Mouse (Mus musculus) midbrain, embryonic 14.5 days (tissue): ENCODE data around the gene Rb1. TPM values are rescaled to one million over a fixed set of nuclear protein-coding genes. Genes with fewer than 3 reads are reported as not detected.
A peak's percentile ranks its signal among the peaks of the same experiment; 100 is the strongest.

ENCODE experiments used
- ATAC-seq: fragments of 200-750 bp; cut with Nextera tagmentation; 2 replicates; pipeline ENCODE4 v1.8.0; 2017; ENCODE audit warnings: moderate number of reproducible peaks, moderate library complexity; ENCODE audit not compliant: low FRiP score, low TSS enrichment
- DNase-seq: peaks from one replicate; pipeline ENCODE4 v3.0.0-alpha.2; 2015
- H3K27ac ChIP-seq: fragments of 300-500 bp; sonication (generic); replicated peaks from 2 replicates; pipeline ENCODE4 v1.5.1; 2014; ENCODE audit warnings: mild to moderate bottlenecking, low read depth, low read length, moderate library complexity
- H3K27me3 ChIP-seq: fragments of 300-500 bp; sonication (generic); 2 replicates; pipeline ENCODE4 v1.6.1; 2014; ENCODE audit warnings: low read length, control low read depth, mixed read lengths; ENCODE audit not compliant: control insufficient read depth, insufficient read depth
- H3K36me3 ChIP-seq: fragments of 300-500 bp; sonication (generic); 2 replicates; pipeline ENCODE4 v1.6.1; 2014; ENCODE audit warnings: low read length, control low read depth; ENCODE audit not compliant: control insufficient read depth, insufficient read depth
- H3K4me1 ChIP-seq: fragments of 300-500 bp; sonication (generic); 2 replicates; pipeline ENCODE4 v1.6.1; 2014; ENCODE audit warnings: mild to moderate bottlenecking, antibody characterized with exemption, low read length, control low read depth; ENCODE audit not compliant: control insufficient read depth, insufficient read depth
- H3K4me2 ChIP-seq: fragments of 300-500 bp; sonication (generic); 2 replicates; pipeline ENCODE4 v1.6.1; 2014; ENCODE audit warnings: mild to moderate bottlenecking, low read length, moderate library complexity
- H3K4me3 ChIP-seq: fragments of 300-500 bp; sonication (generic); replicated peaks from 2 replicates; pipeline ENCODE4 v1.5.1; 2014; ENCODE audit warnings: low read depth, low read length
- H3K9ac ChIP-seq: fragments of 300-500 bp; sonication (generic); replicated peaks from 2 replicates; pipeline ENCODE4 v1.6.1; 2014; ENCODE audit warnings: mild to moderate bottlenecking, low read length, moderate library complexity
- H3K9me3 ChIP-seq: fragments of 300-500 bp; sonication (generic); 2 replicates; pipeline ENCODE4 v1.6.1; 2016; ENCODE audit warnings: low read length, control low read depth, mixed read lengths; ENCODE audit not compliant: control insufficient read depth
- WGBS: fragments of 180-500 bp; shearing (Covaris S2); extraction: QIAGEN DNeasy Blood & Tissue Kit; methylation state at CpG from one replicate; pipeline ENCODE4 v1.1.7; 2014; 5-methylcytosine and 5-hydroxymethylcytosine counted together
- polyA plus RNA-seq: library from polyadenylated mRNA; unstranded; fragments of >200 nt; fragmentation: Nextera tagmentation; extraction: Ambion mirVana; gene quantifications from 2 replicates; pipeline ENCODE4 v1.2.1, GENCODE M21; 2014

Rb1 gene
- polyA plus RNA-seq, 1 experiment from 2014 or later: 36.4 TPM

GRCm38 (mm10) chr14:73326511-73326910, 889 bp upstream of the Rb1 start:
- H3K4me3 ChIP-seq: peak overlapping the region; percentile 94
- ATAC-seq: no peak

GRCm38 (mm10) chr14:73324634-73325455, 777 bp downstream of the Rb1 start:
- under 1% methylated on average over 46 of the region's 55 CpGs for WGBS
- no peaks in the 10 kb centered on the region for H3K9me3 ChIP-seq
- peak overlapping the region; percentile 94 for H3K4me3 ChIP-seq
- H3K4me1 ChIP-seq: peaks cover 15% of the 10 kb centered on the region
- peak overlapping the region; percentile 97 for H3K27ac ChIP-seq
- H3K27me3 ChIP-seq: no peaks in the 10 kb centered on the region
- peak; percentile 19 for ATAC-seq
- DNase-seq: peak; percentile 68
- peaks cover 8% of the 10 kb centered on the region for H3K36me3 ChIP-seq
- H3K4me2 ChIP-seq: peak overlapping the region; percentile 82
- H3K9ac ChIP-seq: peak overlapping the region; percentile 95

More at GRCm38 (mm10) chr14:73326511-73326910, 889 bp upstream of the Rb1 start:
- Histone ChIP-seq H3K4me1 (peaks cover 15% of the 10 kb centered on the region), H3K4me2 (peak overlapping the region; percentile 82), H3K27me3 (no peaks in the 10 kb centered on the region), H3K9ac (peak overlapping the region; percentile 95), H3K9me3 (no peaks in the 10 kb centered on the region), H3K36me3 (0 out of 2 replicates have a peak, but pooled peaks cover under 1% of the 10 kb centered on the region), H3K27ac (peak overlapping the region; percentile 97)
- DNase-seq: no peak
- 4% methylated on average over 8 of the region's 8 CpGs for WGBS

- no peak for ATAC-seq
- DNase-seq: no peak
- Histone ChIP-seq H3K4me2 (peak overlapping the region; percentile 82), H3K9me3 (no peaks in the 10 kb centered on the region), H3K27me3 (no peaks in the 10 kb centered on the region), H3K4me1 (peaks cover 15% of the 10 kb centered on the region), H3K36me3 (peaks cover 8% of the 10 kb centered on the region), H3K27ac (no peak overlapping the region), H3K4me3 (no peak overlapping the region), H3K9ac (no peak overlapping the region)
- WGBS: 52% methylated on average over 2 of the region's 2 CpGs
These were observed 1.7 kb downstream of the Rb1 start for GRCm38 (mm10) chr14:73323965-73324364.

- 88% methylated on average over 3 of the region's 3 CpGs for WGBS
- H3K9ac ChIP-seq: no peak overlapping the region
- H3K36me3 ChIP-seq: peaks cover 8% of the 10 kb centered on the region
- no peaks in the 10 kb centered on the region for H3K27me3 ChIP-seq
- no peaks in the 10 kb centered on the region for H3K9me3 ChIP-seq
- no peak for ATAC-seq
- H3K4me1 ChIP-seq: peaks cover 15% of the 10 kb centered on the region
- no peak overlapping the region for H3K4me3 ChIP-seq
- DNase-seq: no peak
- H3K27ac ChIP-seq: no peak overlapping the region
- no peak overlapping the region for H3K4me2 ChIP-seq
These were observed 3.5 kb downstream of the Rb1 start for GRCm38 (mm10) chr14:73322142-73322541.

- ATAC-seq: no peak
- H3K27me3 ChIP-seq: no peaks in the 10 kb centered on the region
- H3K4me2 ChIP-seq: no peak overlapping the region
- H3K9me3 ChIP-seq: no peaks in the 10 kb centered on the region
- no peak overlapping the region for H3K9ac ChIP-seq
- H3K36me3 ChIP-seq: peaks cover 8% of the 10 kb centered on the region
- no peak overlapping the region for H3K27ac ChIP-seq
- no peak for DNase-seq
- no peak overlapping the region for H3K4me3 ChIP-seq
- no peaks in the 10 kb centered on the region; the same call in 1 of the 2 replicates for H3K4me1 ChIP-seq
These were observed 8.7 kb downstream of the Rb1 start for GRCm38 (mm10) chr14:73316933-73317332.

GRCm38 (mm10) chr14:73313864-73314263, 11.8 kb downstream of the Rb1 start:
- Histone ChIP-seq H3K27ac (no peak overlapping the region), H3K9me3 (no peaks in the 10 kb centered on the region), H3K4me2 (no peak overlapping the region), H3K9ac (no peak overlapping the region), H3K4me3 (no peak overlapping the region), H3K36me3 (no peaks in the 10 kb centered on the region), H3K4me1 (no peaks in the 10 kb centered on the region; the same call in 1 of the 2 replicates), H3K27me3 (no peaks in the 10 kb centered on the region)
- no peak for ATAC-seq
- DNase-seq: no peak
- WGBS: 47% methylated on average over 4 of the region's 4 CpGs

GRCm38 (mm10) chr14:73313396-73313795, 12.2 kb downstream of the Rb1 start:
- H3K4me2 ChIP-seq: no peak overlapping the region
- no peaks in the 10 kb centered on the region for H3K27me3 ChIP-seq
- ATAC-seq (no peak), DNase-seq (no peak)
- H3K36me3 ChIP-seq: no peaks in the 10 kb centered on the region
- H3K9ac ChIP-seq: no peak overlapping the region
- no peaks in the 10 kb centered on the region; the same call in 1 of the 2 replicates for H3K4me1 ChIP-seq
- no peaks in the 10 kb centered on the region for H3K9me3 ChIP-seq
- no peak overlapping the region for H3K4me3 ChIP-seq
- H3K27ac ChIP-seq: no peak overlapping the region
- 52% methylated on average over 5 of the region's 5 CpGs for WGBS

GRCm38 (mm10) chr14:73312909-73313308, 12.7 kb downstream of the Rb1 start:
- H3K27ac ChIP-seq: no peak overlapping the region
- 88% methylated on average over 5 of the region's 5 CpGs for WGBS
- no peak for ATAC-seq

GRCm38 (mm10) chr14:73307490-73307889, 18.1 kb downstream of the Rb1 start:
- 83% methylated on average over 1 of the region's 1 CpGs for WGBS
- Histone ChIP-seq H3K4me2 (no peak overlapping the region), H3K4me1 (no peaks in the 10 kb centered on the region), H3K4me3 (no peak overlapping the region), H3K9ac (no peak overlapping the region), H3K9me3 (no peaks in the 10 kb centered on the region), H3K36me3 (no peaks in the 10 kb centered on the region), H3K27ac (no peak overlapping the region), H3K27me3 (no peaks in the 10 kb centered on the region)
- no peak for DNase-seq
- ATAC-seq: no peak

More at GRCm38 (mm10) chr14:73312909-73313308, 12.7 kb downstream of the Rb1 start:
- Histone ChIP-seq H3K36me3 (no peaks in the 10 kb centered on the region), H3K27me3 (no peaks in the 10 kb centered on the region), H3K9ac (no peak overlapping the region), H3K4me1 (no peaks in the 10 kb centered on the region; the same call in 1 of the 2 replicates), H3K9me3 (no peaks in the 10 kb centered on the region), H3K4me3 (no peak overlapping the region), H3K4me2 (no peak overlapping the region)
- no peak for DNase-seq
